Mouse (Mus musculus) thymus, postnatal 14 days (tissue): ENCODE results near the gene Kif21b.

ENCODE experiments used
- DNase-seq: peaks from one replicate; pipeline ENCODE4 v3.0.0; 2021

Kif21b gene

GRCm38 (mm10) chr1:136130951-136131558, at the start of gene Kif21b:
TSS of gene Kif21b (plus strand) at chr1:136131389.
- DNase-seq = peak; percentile 96

GRCm38 (mm10) chr1:136085988-136086685, 45.1 kb upstream of the Kif21b start:
- DNase-seq = no peak

GRCm38 (mm10) chr1:136089368-136090165, 41.6 kb upstream of the Kif21b start:
- no peak for DNase-seq

- no peak for DNase-seq
Observed at GRCm38 (mm10) chr1:136093726-136094125, 37.5 kb upstream of the Kif21b start.

GRCm38 (mm10) chr1:136094807-136095206, 36.4 kb upstream of the Kif21b start:
- DNase-seq = no peak

- no peak for DNase-seq
Observed at GRCm38 (mm10) chr1:136102094-136102493, 29.1 kb upstream of the Kif21b start.

GRCm38 (mm10) chr1:136102551-136102950, 28.6 kb upstream of the Kif21b start:
- DNase-seq = no peak

- DNase-seq = no peak
Observed at GRCm38 (mm10) chr1:136102981-136103380, 28.2 kb upstream of the Kif21b start.

GRCm38 (mm10) chr1:136103696-136104095, 27.5 kb upstream of the Kif21b start:
- DNase-seq = no peak

- no peak for DNase-seq
Observed at GRCm38 (mm10) chr1:136104741-136105140, 26.4 kb upstream of the Kif21b start.

GRCm38 (mm10) chr1:136109464-136109863, 21.7 kb upstream of the Kif21b start:
- DNase-seq = no peak

- peak; percentile 88 for DNase-seq
Observed at GRCm38 (mm10) chr1:136116183-136116582, 15.0 kb upstream of the Kif21b start.

GRCm38 (mm10) chr1:136117069-136117468, 14.1 kb upstream of the Kif21b start:
- DNase-seq = no peak

- peak; percentile 73 for DNase-seq
Observed at GRCm38 (mm10) chr1:136118875-136119274, 12.3 kb upstream of the Kif21b start.

GRCm38 (mm10) chr1:136119571-136120262, 11.5 kb upstream of the Kif21b start:
- no peak for DNase-seq

GRCm38 (mm10) chr1:136120263-136120603, 11.0 kb upstream of the Kif21b start:
- DNase-seq = no peak

GRCm38 (mm10) chr1:136120785-136121184, 10.4 kb upstream of the Kif21b start:
- no peak for DNase-seq

- DNase-seq = no peak
Observed at GRCm38 (mm10) chr1:136122030-136122429, 9.2 kb upstream of the Kif21b start.

- no peak for DNase-seq
Observed at GRCm38 (mm10) chr1:136126159-136126765, 4.9 kb upstream of the Kif21b start.

- DNase-seq = no peak
Observed at GRCm38 (mm10) chr1:136126895-136127294, 4.3 kb upstream of the Kif21b start.

GRCm38 (mm10) chr1:136127856-136128255, 3.3 kb upstream of the Kif21b start:
- peak; percentile 45 for DNase-seq

- DNase-seq = no peak
Observed at GRCm38 (mm10) chr1:136128416-136128815, 2.8 kb upstream of the Kif21b start.
